ENCODE assay signal across 13 mouse cellular contexts in the genomic region with DNA sequence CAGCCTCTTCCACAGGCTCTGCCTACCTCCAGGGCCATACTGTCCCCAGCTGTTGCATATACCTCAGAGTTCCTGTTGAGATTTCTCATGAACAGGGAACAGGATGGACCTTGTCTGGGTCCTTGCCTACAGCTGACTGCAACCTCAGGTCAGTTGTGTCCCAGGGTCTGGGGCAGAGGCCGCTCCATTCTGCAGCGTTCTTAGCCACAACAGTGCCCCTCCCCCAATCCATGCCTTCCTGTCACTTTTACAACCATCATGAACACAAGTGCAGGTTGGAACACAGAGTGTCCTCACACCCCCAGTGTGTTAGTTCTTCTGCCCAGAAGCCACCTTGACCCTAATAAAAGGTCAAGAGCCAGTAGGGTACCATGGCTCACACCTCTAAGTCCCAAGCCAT. TPM values are rescaled to one million over a fixed set of nuclear protein-coding genes. Genes with fewer than 3 reads are reported as not detected.
DNase-seq lines count a peak whose midpoint lies in the region; ATAC-seq lines count a peak whose summit lies in the region.
"Had no signal": no experiment of that assay in that cellular context is flagged by ENCODE, and none has a peak within 500 bp of the region (broad histone marks: within the 10 kb centered on the region; RNA-seq: fewer than 3 reads in every experiment).

No protein-coding gene starts in this region.

- H3K36me3 ChIP-seq in heart, embryonic 14.5 days (ENCODE audit: control insufficient read depth, insufficient read depth, low read length): peaks cover 47% of the 10 kb centered on the region
- H3K36me3 ChIP-seq in megakaryocyte, embryonic 14.5 days (replicated peaks; ENCODE audit: low read length): peaks cover 46% of the 10 kb centered on the region
- peaks cover 40% of the 10 kb centered on the region for H3K36me3 ChIP-seq in embryonic facial prominence, embryonic 14.5 days (ENCODE audit: control insufficient read depth, insufficient read depth, low read length)
- H3K36me3 ChIP-seq in liver, embryonic 13.5 days: peaks cover 41% of the 10 kb centered on the region

- H3K9ac ChIP-seq in heart, embryonic 14.5 days (ENCODE audit: low read length): no peak overlapping the region; the same call in 1 of the 2 replicates
- no peak overlapping the region for H3K9ac ChIP-seq in embryonic facial prominence, embryonic 14.5 days (ENCODE audit: low read depth, low read length)
- H3K9ac ChIP-seq in liver, embryonic 13.5 days: peak overlapping the region; percentile 82

- no peak overlapping the region for H3K27ac ChIP-seq in heart, embryonic 14.5 days (replicated peaks in 1 of 2; ENCODE audit: control insufficient read depth in 1 of 2, insufficient read depth in 1 of 2, low read depth in 2 of 2, low read length in 2 of 2)
- H3K27ac ChIP-seq in embryonic facial prominence, embryonic 14.5 days (replicated peaks; ENCODE audit: low read depth, low read length): no peak overlapping the region; the same call in 1 of the 2 replicates
- H3K27ac ChIP-seq in liver, embryonic 13.5 days: peak overlapping the region; percentile 75

- no peak overlapping the region for H3K4me3 ChIP-seq in heart, embryonic 14.5 days (ENCODE audit: control insufficient read depth in 1 of 2, insufficient read depth in 1 of 2, low read depth in 1 of 2, low read length in 2 of 2)
- peak overlapping the region; percentile 97 for H3K4me3 ChIP-seq in megakaryocyte, embryonic 14.5 days (replicated peaks)
- H3K4me3 ChIP-seq in embryonic facial prominence, embryonic 14.5 days (ENCODE audit: low read depth, low read length): no peak overlapping the region
- no peak overlapping the region for H3K4me3 ChIP-seq in liver, embryonic 13.5 days (replicated peaks)

- 46% methylated on average over 2 of the region's 2 CpGs for WGBS in heart, embryonic 14.5 days
- WGBS in embryonic facial prominence, embryonic 14.5 days: 28% methylated on average over 2 of the region's 2 CpGs
- 16% methylated on average over 2 of the region's 2 CpGs for WGBS in liver, embryonic 13.5 days (ENCODE audit: insufficient replicate concordance)

- no peak for DNase-seq in heart, adult 18-20 months
- no peak for DNase-seq in embryonic facial prominence, embryonic 14.5 days (ENCODE audit: low spot score)
- no peak for DNase-seq in liver, embryonic 13.5 days
- DNase-seq in layer of hippocampus, adult 8-10 months (ENCODE audit: low spot score in 2 of 2): no peak
- DNase-seq in spleen, postnatal 14 days (ENCODE audit: low spot score in 2 of 2): no peak
- DNase-seq: gastrocnemius, postnatal 14 days; kidney, adult 18-20 months; spleen, adult 18-20 months; thymus, postnatal 4 days had no signal

- no peak for ATAC-seq in heart, embryonic 14.5 days (ENCODE audit: insufficient number of reproducible peaks, insufficient read depth, low FRiP score, low read depth)
- no peak for ATAC-seq in megakaryocyte, adult 5-6 weeks (ENCODE audit: poor library complexity, severe bottlenecking)
- no peak for ATAC-seq in embryonic facial prominence, embryonic 14.5 days (ENCODE audit: low read depth)
- no peak for ATAC-seq in liver, embryonic 13.5 days (ENCODE audit: low read depth)

- no peaks in the 10 kb centered on the region for H3K9me3 ChIP-seq in heart, embryonic 14.5 days (ENCODE audit: control insufficient read depth, low read length)
- H3K9me3 ChIP-seq in megakaryocyte, embryonic 14.5 days: no peaks in the 10 kb centered on the region
- no peaks in the 10 kb centered on the region for H3K9me3 ChIP-seq in embryonic facial prominence, embryonic 14.5 days (ENCODE audit: control insufficient read depth, low read length)
- no peaks in the 10 kb centered on the region for H3K9me3 ChIP-seq in liver, embryonic 13.5 days (replicated peaks)

- H3K27me3 ChIP-seq in heart, embryonic 14.5 days (ENCODE audit: control insufficient read depth, insufficient read depth, low read length): no peaks in the 10 kb centered on the region
- peaks cover 15% of the 10 kb centered on the region for H3K27me3 ChIP-seq in megakaryocyte, embryonic 14.5 days (replicated peaks)
- H3K27me3 ChIP-seq in embryonic facial prominence, embryonic 14.5 days (replicated peaks; ENCODE audit: control insufficient read depth, insufficient read depth, low read length): no peaks in the 10 kb centered on the region
- H3K27me3 ChIP-seq in liver, embryonic 13.5 days: peaks cover 7% of the 10 kb centered on the region; the same call in 1 of the 2 replicates

- peak overlapping the region; percentile 96; the same call in 1 of the 2 replicates for H3K4me2 ChIP-seq in heart, embryonic 14.5 days (ENCODE audit: low read length)
- H3K4me2 ChIP-seq in embryonic facial prominence, embryonic 14.5 days (ENCODE audit: low read depth, low read length): peak overlapping the region; percentile 91; the same call in 1 of the 2 replicates
- peak overlapping the region; percentile 98 for H3K4me2 ChIP-seq in liver, embryonic 13.5 days

- H3K4me1 ChIP-seq in heart, embryonic 14.5 days (ENCODE audit: control insufficient read depth in 2 of 2, insufficient read depth in 2 of 2, low read length in 2 of 2): peaks cover 23 to 26% of the 10 kb centered on the region in 2 experiments
- H3K4me1 ChIP-seq in megakaryocyte, embryonic 14.5 days: peaks cover 62% of the 10 kb centered on the region
- peaks cover 20% of the 10 kb centered on the region for H3K4me1 ChIP-seq in embryonic facial prominence, embryonic 14.5 days (ENCODE audit: control insufficient read depth, insufficient read depth, low read length)
- H3K4me1 ChIP-seq in liver, embryonic 13.5 days (replicated peaks): peaks cover 56% of the 10 kb centered on the region

RNA-seq across cellular contexts. Expression of a gene that starts 1.3 kb away (rescaled TPM):
- polyA plus RNA-seq in heart, embryonic 14.5 days (2014; fragmentation: Nextera tagmentation; extraction: Ambion mirVana): 3.9 and 6.3 TPM in 2 replicates
- 1 to 10 TPM; 6.4 to 7.8 TPM for total RNA-seq in heart, adult 18-20 months (2021)
- 17.2 and 29.0 TPM in 2 replicates for polyA plus RNA-seq in megakaryocyte, embryonic 14.5 days (2012; ENCODE audit: insufficient read depth, low replicate concordance)
- total RNA-seq in megakaryocyte, adult 5-6 weeks (2015): 2.4 and 2.6 TPM in 2 replicates
- total RNA-seq in megakaryocyte, adult 5-6 weeks (2017): 2.6 and 5.0 TPM in 2 replicates
- 6.2 and 6.4 TPM in 2 replicates for polyA plus RNA-seq in embryonic facial prominence, embryonic 14.5 days (2014; fragmentation: Nextera tagmentation; extraction: Ambion mirVana)
- 1.0 and 1.1 TPM in 2 replicates for polyA plus RNA-seq in liver, embryonic 13.5 days (2015; fragmentation: Nextera tagmentation; extraction: Ambion mirVana)
- total RNA-seq in layer of hippocampus, adult 8-10 months (2022): 10 to 100 TPM; 17.0 to 19.6 (median 18.3) TPM

RNA-seq across cellular contexts. Expression of a gene that starts 10.6 kb away (rescaled TPM):
- 116 and 125 TPM in 2 replicates for polyA plus RNA-seq in heart, embryonic 14.5 days (2014; fragmentation: Nextera tagmentation; extraction: Ambion mirVana)
- total RNA-seq in heart, adult 18-20 months (2021): 10 to 100 TPM; 93.3 to 97.7 TPM
- polyA plus RNA-seq in megakaryocyte, embryonic 14.5 days (2012; ENCODE audit: insufficient read depth, low replicate concordance): 199 and 247 TPM in 2 replicates
- total RNA-seq in megakaryocyte, adult 5-6 weeks (2015): 38.8 and 40.6 TPM in 2 replicates
- 39.8 and 40.0 TPM in 2 replicates for total RNA-seq in megakaryocyte, adult 5-6 weeks (2017)
- polyA plus RNA-seq in embryonic facial prominence, embryonic 14.5 days (2014; fragmentation: Nextera tagmentation; extraction: Ambion mirVana): 164 and 186 TPM in 2 replicates
- 81.2 and 87.4 TPM in 2 replicates for polyA plus RNA-seq in liver, embryonic 13.5 days (2015; fragmentation: Nextera tagmentation; extraction: Ambion mirVana)
- total RNA-seq in layer of hippocampus, adult 8-10 months (2022): 100 to 1,000 TPM; 149 to 154 (median 150) TPM

RNA-seq across cellular contexts. Expression of a gene that starts 17.9 kb away (rescaled TPM):
- 2,007 and 2,169 TPM in 2 replicates for polyA plus RNA-seq in heart, embryonic 14.5 days (2014; fragmentation: Nextera tagmentation; extraction: Ambion mirVana)
- total RNA-seq in heart, adult 18-20 months (2021): 1,000 to 10,000 TPM; 1,809 to 1,881 TPM
- polyA plus RNA-seq in megakaryocyte, embryonic 14.5 days (2012; ENCODE audit: insufficient read depth, low replicate concordance): 441 and 1,591 TPM in 2 replicates
- total RNA-seq in megakaryocyte, adult 5-6 weeks (2015): 107 and 108 TPM in 2 replicates
- 122 and 129 TPM in 2 replicates for total RNA-seq in megakaryocyte, adult 5-6 weeks (2017)
- 751 and 879 TPM in 2 replicates for polyA plus RNA-seq in embryonic facial prominence, embryonic 14.5 days (2014; fragmentation: Nextera tagmentation; extraction: Ambion mirVana)
- polyA plus RNA-seq in liver, embryonic 13.5 days (2015; fragmentation: Nextera tagmentation; extraction: Ambion mirVana): 474 and 603 TPM in 2 replicates
- 100 to 1,000 TPM; 320 to 446 (median 390) TPM for total RNA-seq in layer of hippocampus, adult 8-10 months (2022)

RNA-seq across cellular contexts. Expression of a gene that starts 32.5 kb away (rescaled TPM):
- polyA plus RNA-seq in heart, embryonic 14.5 days (2014; fragmentation: Nextera tagmentation; extraction: Ambion mirVana): not detected in 2 replicates
- total RNA-seq in heart, adult 18-20 months (2021): 1 to 10 TPM in 1 of 2 experiments, under 1 TPM in 1; 0.69 to 1.2 TPM
- not detected in 2 replicates for polyA plus RNA-seq in megakaryocyte, embryonic 14.5 days (2012; ENCODE audit: insufficient read depth, low replicate concordance)
- total RNA-seq in megakaryocyte, adult 5-6 weeks (2015): not detected in 2 replicates
- not detected in 2 replicates for total RNA-seq in megakaryocyte, adult 5-6 weeks (2017)
- 0.47 and 0.72 TPM in 2 replicates for polyA plus RNA-seq in embryonic facial prominence, embryonic 14.5 days (2014; fragmentation: Nextera tagmentation; extraction: Ambion mirVana)
- polyA plus RNA-seq in liver, embryonic 13.5 days (2015; fragmentation: Nextera tagmentation; extraction: Ambion mirVana): 0.12 TPM in 1 of 2 replicates, not detected in the other
- total RNA-seq in layer of hippocampus, adult 8-10 months (2022): 10 to 100 TPM; 18.0 to 36.4 (median 30.4) TPM
- polyA plus RNA-seq: macrophage had no signal

RNA-seq across cellular contexts. Expression of a gene that starts 40.5 kb away (rescaled TPM):
- 6.8 and 7.8 TPM in 2 replicates for polyA plus RNA-seq in heart, embryonic 14.5 days (2014; fragmentation: Nextera tagmentation; extraction: Ambion mirVana)
- 10 to 100 TPM; 75.6 to 80.1 TPM for total RNA-seq in heart, adult 18-20 months (2021)
- 27.2 and 34.8 TPM in 2 replicates for polyA plus RNA-seq in megakaryocyte, embryonic 14.5 days (2012; ENCODE audit: insufficient read depth, low replicate concordance)
- 0.07 TPM in 1 of 2 replicates, not detected in the other for total RNA-seq in megakaryocyte, adult 5-6 weeks (2015)
- total RNA-seq in megakaryocyte, adult 5-6 weeks (2017): not detected in 2 replicates
- polyA plus RNA-seq in embryonic facial prominence, embryonic 14.5 days (2014; fragmentation: Nextera tagmentation; extraction: Ambion mirVana): 5.8 and 6.3 TPM in 2 replicates
- polyA plus RNA-seq in liver, embryonic 13.5 days (2015; fragmentation: Nextera tagmentation; extraction: Ambion mirVana): 1.8 and 2.5 TPM in 2 replicates
- total RNA-seq in layer of hippocampus, adult 8-10 months (2022): 1 to 10 TPM; 5.8 to 7.4 (median 6.7) TPM
